Mouse (Mus musculus) frontal cortex, postnatal 25 days (tissue): ENCODE measurements around the gene Casq1.
A peak's percentile ranks its signal among the peaks of the same experiment; 100 is the strongest.

ENCODE experiments used
- DNase-seq, 2 experiments: peaks; one replicate each; pipeline ENCODE4 v3.0.0; 2022; ENCODE audit warnings: low spot score in 2 of 2

Gene Casq1

GRCm38 (mm10) chr1:172206141-172206917 lies 13.3 kb downstream of the Casq1 start, which contains the start of gene Pea15a:
Gene Pea15a, minus strand, starts transcription at chr1:172206804.
- peak in 1 of 2 experiments; percentile 71 for DNase-seq

GRCm38 (mm10) chr1:172205741-172206087 lies 14.0 kb downstream of the Casq1 start:
- DNase-seq, result no peak

GRCm38 (mm10) chr1:172204814-172205740 lies 14.6 kb downstream of the Casq1 start:
- no peak for DNase-seq

GRCm38 (mm10) chr1:172204033-172204813 lies 15.4 kb downstream of the Casq1 start:
- no peak for DNase-seq

GRCm38 (mm10) chr1:172203566-172203965 lies 16.1 kb downstream of the Casq1 start:
- no peak for DNase-seq

- no peak for DNase-seq
Observed at GRCm38 (mm10) chr1:172202894-172203522, 16.7 kb downstream of the Casq1 start.

- DNase-seq, result no peak
Observed at GRCm38 (mm10) chr1:172201967-172202880, 17.4 kb downstream of the Casq1 start.

- DNase-seq, result no peak
Observed at GRCm38 (mm10) chr1:172200871-172201447, 18.7 kb downstream of the Casq1 start.

GRCm38 (mm10) chr1:172200161-172200560 lies 19.5 kb downstream of the Casq1 start:
- DNase-seq, result no peak

- DNase-seq, result no peak
Observed at GRCm38 (mm10) chr1:172198996-172199395, 20.7 kb downstream of the Casq1 start.

GRCm38 (mm10) chr1:172198316-172198715 lies 21.4 kb downstream of the Casq1 start:
- no peak for DNase-seq

GRCm38 (mm10) chr1:172197851-172198250 lies 21.8 kb downstream of the Casq1 start:
- DNase-seq, result no peak

- no peak for DNase-seq
Observed at GRCm38 (mm10) chr1:172197146-172197545, 22.5 kb downstream of the Casq1 start.

- no peak for DNase-seq
Observed at GRCm38 (mm10) chr1:172194435-172194834, 25.2 kb downstream of the Casq1 start.

GRCm38 (mm10) chr1:172192217-172192616 lies 27.5 kb downstream of the Casq1 start:
- no peak for DNase-seq

- no peak for DNase-seq
Observed at GRCm38 (mm10) chr1:172191578-172191977, 28.1 kb downstream of the Casq1 start.

GRCm38 (mm10) chr1:172188891-172189290 lies 30.8 kb downstream of the Casq1 start:
- no peak for DNase-seq

- no peak for DNase-seq
Observed at GRCm38 (mm10) chr1:172186401-172187289, 33.0 kb downstream of the Casq1 start.

- no peak for DNase-seq
Observed at GRCm38 (mm10) chr1:172183915-172184314, 35.8 kb downstream of the Casq1 start.
